Mouse (Mus musculus) ES-E14 (cell line): Measurements from ENCODE around the gene Rpl18a. TPM values are rescaled to one million over a fixed set of nuclear protein-coding genes. Genes with fewer than 3 reads are reported as not detected.

Source experiments
- DNase-seq: peaks from one replicate; pipeline ENCODE4 v3.0.0-alpha.2; 2013; ENCODE audit warnings: low read depth, low spot score
- H3K27ac ChIP-seq: 2 replicates; pipeline ENCODE4 v1.5.1; 2012; ENCODE audit warnings: low read depth, mild to moderate bottlenecking, low read length, moderate library complexity, mixed read lengths; ENCODE audit not compliant: poor library complexity, insufficient read depth, severe bottlenecking
- H3K36me3 ChIP-seq: 2 replicates; pipeline ENCODE4 v1.6.1; 2012; ENCODE audit warnings: mild to moderate bottlenecking, low read length, moderate library complexity, mixed read lengths; ENCODE audit not compliant: control insufficient read depth, poor library complexity, insufficient read depth, severe bottlenecking
- H3K4me1 ChIP-seq, 2 experiments: fragments of 150-350 bp in 1 of 2; sonication (generic) in 1 of 2; 2 replicates each; pipeline ENCODE4 v1.6.1; 2012; ENCODE audit warnings: low read length in 2 of 2, mild to moderate bottlenecking in 1 of 2, mixed read lengths in 1 of 2; ENCODE audit not compliant: control insufficient read depth in 2 of 2, insufficient read depth in 2 of 2, poor library complexity in 1 of 2
- H3K4me3 ChIP-seq, 2 experiments: fragments of 150-350 bp in 1 of 2; sonication (generic) in 1 of 2; 2 replicates each; pipeline ENCODE4 v1.5.1; 2012; ENCODE audit warnings: low read length in 2 of 2, low read depth in 1 of 2, mild to moderate bottlenecking in 1 of 2, mixed read lengths in 1 of 2; ENCODE audit not compliant: insufficient read depth in 1 of 2, poor library complexity in 1 of 2, severe bottlenecking in 1 of 2
- H3K9ac ChIP-seq: 2 replicates; pipeline ENCODE4 v1.6.1; 2012; ENCODE audit warnings: low read depth, mild to moderate bottlenecking, low read length, mixed read lengths; ENCODE audit not compliant: poor library complexity, insufficient read depth, severe bottlenecking
- H3K9me3 ChIP-seq: fragments of 150-350 bp; sonication (generic); 2 replicates; pipeline ENCODE4 v1.6.1; 2012; ENCODE audit warnings: low read depth, mild to moderate bottlenecking, low read length; ENCODE audit not compliant: control insufficient read depth, insufficient read depth
- CHD2 ChIP-seq: IDR thresholded peaks from 2 replicates; pipeline ENCODE4 v1.6.1; 2014; ENCODE audit warnings: mild to moderate bottlenecking, low read depth, low read length, inconsistent platforms
- HCFC1 ChIP-seq: IDR thresholded peaks from 2 replicates; pipeline ENCODE4 v1.6.1; 2012; ENCODE audit warnings: low read length, inconsistent platforms, borderline replicate concordance; ENCODE audit not compliant: insufficient read depth
- MAFK ChIP-seq: IDR thresholded peaks from 2 replicates; pipeline ENCODE4 v1.6.1; 2014; ENCODE audit warnings: mild to moderate bottlenecking, low read depth, low read length, inconsistent platforms; ENCODE audit not compliant: insufficient read depth
- ZC3H11A ChIP-seq: IDR thresholded peaks from 2 replicates; pipeline ENCODE4 v1.6.1; 2012; ENCODE audit warnings: low read depth, mild to moderate bottlenecking, inconsistent platforms, low read length, borderline replicate concordance
- ZNF384 ChIP-seq: IDR thresholded peaks from 2 replicates; pipeline ENCODE4 v1.6.1; 2012; ENCODE audit warnings: low read depth, low read length, inconsistent platforms
- in situ Hi-C, 2 experiments: fragments of 600-800 bp; cut with MboI; formaldehyde crosslinking; loops; one replicate each; pipeline ENCODE4 v1.15.1; 2025; ENCODE audit warnings: low sequenced_read_pairs in 2 of 2, inconsistent platforms in 1 of 2; ENCODE audit not compliant: unreplicated experiment in 2 of 2
- total RNA-seq: library from RNA; depleted of rRNA; stranded (reverse); fragments of 300-350 nt; gene quantifications from 2 replicates; pipeline ENCODE4 v1.2.3, GENCODE M21; 2012

The Rpl18a gene
- total RNA-seq, 1 experiment: 2,806 TPM

DNA sequence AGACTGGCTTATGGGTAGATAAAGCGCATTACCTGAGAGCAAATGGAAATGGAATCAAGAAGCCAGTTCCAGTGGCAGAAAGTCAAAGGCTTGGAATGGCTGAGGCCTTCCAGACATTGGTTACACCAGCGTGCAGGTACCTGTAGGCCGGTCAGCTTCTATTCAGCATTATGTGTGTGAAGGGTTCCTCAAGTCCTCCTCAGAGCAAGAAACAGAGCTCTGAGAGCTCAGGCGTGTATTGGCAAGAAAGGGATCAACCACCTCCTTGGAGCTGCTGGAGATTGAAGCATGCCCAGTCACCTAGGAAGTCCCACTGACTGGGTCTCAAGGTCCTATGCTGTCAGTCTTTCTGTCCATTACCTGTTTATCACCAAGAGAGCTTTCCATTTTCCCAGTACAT lies 28.5 kb upstream of the Rpl18a start:
- Histone ChIP-seq H3K4me3 (no peak overlapping the region), H3K9ac (no peak overlapping the region), H3K36me3 (no peaks in the 10 kb centered on the region), H3K27ac (no peak overlapping the region), H3K9me3 (no peaks in the 10 kb centered on the region), H3K4me1 (no peaks in the 10 kb centered on the region)
- no peak for TF ChIP-seq MAFK
- no peak for TF ChIP-seq ZNF384
- no peak for TF ChIP-seq ZC3H11A
- TF ChIP-seq HCFC1: no peak
- TF ChIP-seq CHD2: no peak
- in situ Hi-C loops: no loop called here
- no peak for DNase-seq

DNA sequence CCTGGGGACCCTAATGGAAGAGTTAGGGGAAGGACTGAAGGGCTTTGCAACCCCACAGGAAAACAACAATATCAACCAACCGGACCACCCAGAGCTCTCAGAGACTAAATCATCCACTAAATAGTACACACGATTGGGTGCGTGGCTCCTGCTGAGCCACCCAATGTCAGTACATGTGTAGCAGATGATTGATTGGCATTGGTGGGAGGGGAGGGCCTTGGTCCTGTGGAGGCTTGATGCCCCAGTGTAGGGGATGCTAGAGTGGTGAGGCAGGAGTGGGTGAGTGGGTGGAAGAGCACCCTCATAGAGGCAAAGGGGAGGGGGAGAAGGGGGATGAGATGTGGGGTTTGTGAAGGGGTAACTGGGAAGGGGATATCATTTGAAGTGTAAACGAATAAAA lies 26.9 kb upstream of the Rpl18a start:
- TF ChIP-seq CHD2 (no peak), HCFC1 (no peak), MAFK (no peak), ZNF384 (no peak), ZC3H11A (no peak)
- in situ Hi-C loops: no loop called here
- no peak overlapping the region for H3K9ac ChIP-seq
- H3K36me3 ChIP-seq: peaks cover 2% of the 10 kb centered on the region; the same call in 1 of the 2 replicates
- H3K27ac ChIP-seq: no peak overlapping the region
- H3K4me3 ChIP-seq: no peak overlapping the region
- no peak for DNase-seq
- no peaks in the 10 kb centered on the region for H3K9me3 ChIP-seq
- H3K4me1 ChIP-seq: no peaks in the 10 kb centered on the region

DNA sequence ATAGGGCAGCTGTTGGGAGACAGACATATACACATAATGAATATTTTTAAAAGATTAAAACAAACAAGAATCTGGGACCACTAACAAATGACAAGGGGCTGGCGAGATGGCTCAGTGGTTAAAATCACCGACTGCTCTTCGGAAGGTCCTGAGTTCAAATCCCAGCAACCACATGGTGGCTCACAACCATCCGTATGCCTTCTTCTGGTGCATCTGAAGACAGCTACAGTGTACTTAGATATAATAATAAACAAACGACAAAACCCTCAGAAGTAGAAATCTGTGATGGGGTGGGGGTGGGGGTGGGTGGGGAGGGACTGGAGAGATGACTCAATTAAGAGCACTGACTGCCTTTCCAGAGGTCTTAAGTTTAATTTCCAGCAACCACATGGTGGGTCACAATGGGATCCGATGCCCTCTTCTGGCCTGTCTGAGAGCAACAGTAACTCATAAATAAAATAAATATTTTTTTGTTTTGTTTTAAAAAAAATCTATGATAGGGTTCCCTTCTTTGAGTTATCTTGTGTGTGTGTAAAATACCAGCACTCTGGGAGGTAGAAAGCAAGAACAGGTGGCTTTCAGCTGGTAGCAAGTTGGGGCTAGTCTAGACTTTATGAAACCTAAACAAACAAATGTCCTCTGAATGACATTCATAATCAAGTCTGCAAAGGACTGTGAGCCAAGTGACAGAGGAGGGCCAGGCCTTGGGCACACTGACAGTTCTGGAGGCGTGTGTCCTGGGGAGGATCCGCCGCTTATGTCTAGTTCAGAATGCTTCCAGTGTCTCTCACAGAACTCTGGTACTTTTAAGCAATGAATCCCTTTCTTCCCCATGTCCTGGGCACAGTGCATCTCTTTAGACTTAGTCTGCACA lies 23.1 kb upstream of the Rpl18a start:
- Histone ChIP-seq H3K4me3 (no peak overlapping the region), H3K27ac (no peak overlapping the region), H3K9me3 (no peaks in the 10 kb centered on the region), H3K4me1 (no peaks in the 10 kb centered on the region), H3K9ac (no peak overlapping the region), H3K36me3 (peaks cover 21% of the 10 kb centered on the region)
- TF ChIP-seq ZC3H11A (no peak), CHD2 (no peak), ZNF384 (no peak), MAFK (no peak), HCFC1 (no peak)
- DNase-seq: no peak
- in situ Hi-C loops: no loop called here

DNA sequence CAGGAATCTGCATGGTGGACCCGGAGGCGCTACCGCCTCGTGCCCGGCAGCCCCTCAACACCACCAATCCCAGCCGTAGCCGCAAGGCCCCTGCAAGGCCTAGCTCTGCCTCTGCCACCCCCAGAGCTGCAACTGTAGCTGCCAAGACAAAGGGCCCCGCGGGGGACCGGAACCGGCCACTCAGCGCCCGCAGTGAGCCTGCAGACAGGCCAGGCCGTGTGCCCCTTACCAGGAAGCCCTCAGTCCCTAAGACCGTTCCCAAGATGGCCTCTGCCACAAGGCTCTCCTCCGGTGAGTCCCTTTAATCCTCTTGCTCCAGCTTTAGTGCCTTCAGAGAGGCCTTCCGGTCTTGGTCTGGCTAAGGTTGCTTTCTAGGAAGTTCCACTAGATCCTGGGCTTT lies 17.5 kb upstream of the Rpl18a start:
- in situ Hi-C loops: no loop called here
- peaks cover 4 to 19% of the 10 kb centered on the region in 2 experiments; a peak in 3 of 4 replicates for H3K4me1 ChIP-seq
- no peak for TF ChIP-seq HCFC1
- no peak for TF ChIP-seq MAFK
- H3K27ac ChIP-seq: no peak overlapping the region
- H3K4me3 ChIP-seq: peak overlapping the region; percentile 31 to 52; a peak in 2 of 4 replicates
- H3K9me3 ChIP-seq: no peaks in the 10 kb centered on the region
- DNase-seq: no peak
- peaks cover 48% of the 10 kb centered on the region for H3K36me3 ChIP-seq
- peak overlapping the region; percentile 32 for H3K9ac ChIP-seq
